Mouse (Mus musculus) brain, embryonic 14.5 days (tissue): ENCODE results near the gene Gcnt7.

ENCODE experiments used
- CTCF ChIP-seq: fragments of 200-500 bp; IDR thresholded peaks from 2 replicates; pipeline ENCODE4 v1.5.1; 2012; ENCODE audit warnings: inconsistent platforms, mild to moderate bottlenecking, moderate library complexity, borderline replicate concordance; ENCODE audit not compliant: insufficient read depth, insufficient read length; ENCODE audit errors: extremely low read depth
- POLR2A ChIP-seq: fragments of 200-500 bp; IDR thresholded peaks from 2 replicates; pipeline ENCODE4 v1.6.1; 2012; ENCODE audit warnings: mild to moderate bottlenecking, inconsistent platforms, borderline replicate concordance; ENCODE audit not compliant: poor library complexity, insufficient read depth, insufficient read length, severe bottlenecking; ENCODE audit errors: extremely low read depth

- TF ChIP-seq CTCF (no peak), POLR2A (no peak)
Observed at GRCm38 (mm10) chr2:172476707-172477260, 18.4 kb upstream of the Gcnt7 start.
